Mouse (Mus musculus): ENCODE measurements around the gene Pirb. TPM values are rescaled to one million over a fixed set of nuclear protein-coding genes. Genes with fewer than 3 reads are reported as not detected.

Gene Pirb
- polyA plus RNA-seq, 1 experiment from 2014 or later, result 0.21 TPM

Other genes with a start within 250 kb of the Pirb start
- not detected in 2 replicates for gene Tarm1, start 217.8 kb downstream of the Pirb start, polyA plus RNA-seq (2015; fragmentation: Nextera tagmentation; extraction: Ambion mirVana)
- gene Oscar, start 104.2 kb downstream of the Pirb start, polyA plus RNA-seq (2015; fragmentation: Nextera tagmentation; extraction: Ambion mirVana), result 0.64 and 0.73 TPM in 2 replicates
- gene Ndufa3, start 103.0 kb downstream of the Pirb start, polyA plus RNA-seq (2015; fragmentation: Nextera tagmentation; extraction: Ambion mirVana), result 461 and 526 TPM in 2 replicates
- 36.3 and 39.6 TPM in 2 replicates for gene Tfpt, start 90.5 kb downstream of the Pirb start, polyA plus RNA-seq (2015; fragmentation: Nextera tagmentation; extraction: Ambion mirVana)
- 84.2 and 88.8 TPM in 2 replicates for gene Prpf31, start 90.4 kb downstream of the Pirb start, polyA plus RNA-seq (2015; fragmentation: Nextera tagmentation; extraction: Ambion mirVana)
- gene Cnot3, start 75.1 kb downstream of the Pirb start, polyA plus RNA-seq (2015; fragmentation: Nextera tagmentation; extraction: Ambion mirVana), result 30.0 and 43.1 TPM in 2 replicates
- gene Leng1, start 54.6 kb downstream of the Pirb start, polyA plus RNA-seq (2015; fragmentation: Nextera tagmentation; extraction: Ambion mirVana), result 13.2 and 13.4 TPM in 2 replicates
- gene Tmc4, start 42.8 kb downstream of the Pirb start, polyA plus RNA-seq (2015; fragmentation: Nextera tagmentation; extraction: Ambion mirVana), result 3.8 and 4.6 TPM in 2 replicates
- 282 and 308 TPM in 2 replicates for gene Tsen34, start 27.5 kb downstream of the Pirb start, polyA plus RNA-seq (2015; fragmentation: Nextera tagmentation; extraction: Ambion mirVana)
- 124 and 127 TPM in 2 replicates for gene Mboat7, start 26.9 kb downstream of the Pirb start, polyA plus RNA-seq (2015; fragmentation: Nextera tagmentation; extraction: Ambion mirVana)
- 675 and 689 TPM in 2 replicates for gene Rps9, start 16.4 kb downstream of the Pirb start, polyA plus RNA-seq (2015; fragmentation: Nextera tagmentation; extraction: Ambion mirVana)
- gene Gm15448, start 105.3 kb upstream of the Pirb start, polyA plus RNA-seq (2015; fragmentation: Nextera tagmentation; extraction: Ambion mirVana), result 0.09 TPM in 1 of 2 replicates, not detected in the other
- not detected in 2 replicates for gene Pira2, start 124.7 kb upstream of the Pirb start, polyA plus RNA-seq (2015; fragmentation: Nextera tagmentation; extraction: Ambion mirVana)
- 0.10 TPM in 1 of 2 replicates, not detected in the other for gene Gm14548, start 177.7 kb upstream of the Pirb start, polyA plus RNA-seq (2015; fragmentation: Nextera tagmentation; extraction: Ambion mirVana)
- gene Lilra6, start 195.1 kb upstream of the Pirb start, polyA plus RNA-seq (2015; fragmentation: Nextera tagmentation; extraction: Ambion mirVana), result not detected in 2 replicates